24 mouse cellular contexts compared by ENCODE assay signal in the genomic region with DNA sequence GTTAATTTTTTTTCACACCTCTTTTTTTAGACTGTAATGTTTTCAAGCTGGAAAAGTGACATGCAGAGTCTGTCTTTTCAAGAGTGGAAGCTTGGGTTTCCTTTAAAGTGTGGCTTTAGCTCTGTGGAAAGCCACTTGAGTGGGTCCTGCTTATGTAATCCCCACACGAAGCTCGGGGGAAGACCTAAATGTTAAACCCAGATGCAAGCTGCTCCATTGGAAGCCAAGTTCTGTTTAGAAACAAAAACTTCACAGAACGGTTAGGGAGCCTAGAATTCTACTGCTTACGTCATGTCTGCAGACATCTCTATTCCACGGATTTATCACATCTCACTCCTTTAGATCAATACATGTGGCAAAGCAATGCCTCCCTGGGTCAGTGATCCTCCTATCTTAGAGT.
"Had no signal": no experiment of that assay in that cellular context is flagged by ENCODE, and none has a peak within 500 bp of the region (broad histone marks: within the 10 kb centered on the region; RNA-seq: fewer than 3 reads in every experiment).

No protein-coding gene starts in this region.

- DNase-seq: gastrocnemius, postnatal 14 days; gastrocnemius, postnatal 36 days; heart, adult 11 months; heart, adult 2 months; heart, postnatal 14 days; heart, postnatal 36 days; kidney, adult 11 months; kidney, adult 2 months; kidney, adult 9 months; kidney, postnatal 25 days; kidney, postnatal 4 days; liver; liver, embryonic 13.5 days had no signal

- H3K4me3 ChIP-seq: heart, adult 2 months; heart, embryonic 13.5 days; heart, embryonic 15.5 days; hindbrain, embryonic 13.5 days; hindbrain, embryonic 15.5 days; kidney, embryonic 15.5 days; layer of hippocampus, adult 2 months; left cerebral cortex, adult 2 months; limb, embryonic 10.5 days; limb, embryonic 12.5 days; liver, embryonic 13.5 days had no signal

- H3K27ac ChIP-seq: heart, adult 2 months; heart, embryonic 13.5 days; heart, embryonic 15.5 days; hindbrain, embryonic 13.5 days; hindbrain, embryonic 15.5 days; hindbrain, postnatal 0 days; kidney, embryonic 15.5 days; kidney, postnatal 0 days; layer of hippocampus, adult 2 months; left cerebral cortex, adult 2 months; limb, embryonic 10.5 days; limb, embryonic 12.5 days; liver, embryonic 13.5 days had no signal

- H3K4me1 ChIP-seq: heart, embryonic 15.5 days; hindbrain, embryonic 13.5 days; kidney, embryonic 15.5 days; limb, embryonic 10.5 days; limb, embryonic 12.5 days; liver, embryonic 13.5 days had no signal
